Mouse (Mus musculus): ENCODE data around the gene Slc9a9. TPM values are rescaled to one million over a fixed set of nuclear protein-coding genes. Genes with fewer than 3 reads are reported as not detected.

Slc9a9 gene
- polyA plus RNA-seq, 1 experiment = 4.0 TPM

- TF ChIP-seq POLR2A (IDR thresholded peaks at IDR 0.05; ENCODE audit: borderline replicate concordance, extremely low read depth, low read depth, low read length) = no peak
- no peak for TF ChIP-seq CTCF (IDR thresholded peaks at IDR 0.05; ENCODE audit: insufficient read depth, low read length)
- H3K4me3 ChIP-seq (replicated peaks; ENCODE audit: extremely low read depth, low read depth, low read length) = no peak overlapping the region
- WGBS = 74% methylated on average over 6 of the region's 6 CpGs
Measured at GRCm38 (mm10) chr9:94653198-94653597, 16.5 kb upstream of the Slc9a9 start.

GRCm38 (mm10) chr9:94653827-94654226, 15.9 kb upstream of the Slc9a9 start:
- TF ChIP-seq CTCF (IDR thresholded peaks at IDR 0.05; ENCODE audit: insufficient read depth, low read length) (no peak), POLR2A (IDR thresholded peaks at IDR 0.05; ENCODE audit: borderline replicate concordance, extremely low read depth, low read depth, low read length) (no peak)
- Histone ChIP-seq H3K4me1 (ENCODE audit: control insufficient read depth, insufficient read depth, low read length) (no peaks in the 10 kb centered on the region), H3K4me3 (replicated peaks; ENCODE audit: extremely low read depth, low read depth, low read length) (no peak overlapping the region)
- no peak for DNase-seq
- WGBS = 56% methylated on average over 2 of the region's 2 CpGs

More at GRCm38 (mm10) chr9:94653198-94653597, 16.5 kb upstream of the Slc9a9 start:
- DNase-seq = no peak
- no peaks in the 10 kb centered on the region for H3K4me1 ChIP-seq (ENCODE audit: control insufficient read depth, insufficient read depth, low read length)

GRCm38 (mm10) chr9:94656265-94656664, 13.4 kb upstream of the Slc9a9 start:
- WGBS = 70% methylated on average over 4 of the region's 4 CpGs
- Histone ChIP-seq H3K4me3 (replicated peaks; ENCODE audit: extremely low read depth, low read depth, low read length) (no peak overlapping the region), H3K4me1 (ENCODE audit: control insufficient read depth, insufficient read depth, low read length) (no peaks in the 10 kb centered on the region)
- DNase-seq = no peak
- TF ChIP-seq CTCF (IDR thresholded peaks at IDR 0.05; ENCODE audit: insufficient read depth, low read length) (no peak), POLR2A (IDR thresholded peaks at IDR 0.05; ENCODE audit: borderline replicate concordance, extremely low read depth, low read depth, low read length) (no peak)

GRCm38 (mm10) chr9:94659401-94660152, 10.1 kb upstream of the Slc9a9 start:
- DNase-seq = peak; percentile 28
- Histone ChIP-seq H3K4me1 (ENCODE audit: control insufficient read depth, insufficient read depth, low read length) (no peaks in the 10 kb centered on the region), H3K4me3 (replicated peaks; ENCODE audit: extremely low read depth, low read depth, low read length) (no peak overlapping the region)
- no peak for TF ChIP-seq POLR2A (IDR thresholded peaks at IDR 0.05; ENCODE audit: borderline replicate concordance, extremely low read depth, low read depth, low read length)
- no peak for TF ChIP-seq CTCF (IDR thresholded peaks at IDR 0.05; ENCODE audit: insufficient read depth, low read length)
- 33% methylated on average over 3 of the region's 3 CpGs for WGBS

- DNase-seq = no peak
- no peak for TF ChIP-seq CTCF (IDR thresholded peaks at IDR 0.05; ENCODE audit: insufficient read depth, low read length)
- no peak for TF ChIP-seq POLR2A (IDR thresholded peaks at IDR 0.05; ENCODE audit: borderline replicate concordance, extremely low read depth, low read depth, low read length)
- WGBS = 29% methylated on average over 2 of the region's 2 CpGs
- no peaks in the 10 kb centered on the region for H3K4me1 ChIP-seq (ENCODE audit: control insufficient read depth, insufficient read depth, low read length)
- no peak overlapping the region for H3K4me3 ChIP-seq (replicated peaks; ENCODE audit: extremely low read depth, low read depth, low read length)
Measured at GRCm38 (mm10) chr9:94661768-94662167, 7.9 kb upstream of the Slc9a9 start.

GRCm38 (mm10) chr9:94665248-94665647, 4.5 kb upstream of the Slc9a9 start:
- peaks cover 2% of the 10 kb centered on the region; the same call in 1 of the 2 replicates for H3K4me1 ChIP-seq (ENCODE audit: control insufficient read depth, insufficient read depth, low read length)
- DNase-seq = no peak
- no peak overlapping the region for H3K4me3 ChIP-seq (replicated peaks; ENCODE audit: extremely low read depth, low read depth, low read length)
- TF ChIP-seq POLR2A (IDR thresholded peaks at IDR 0.05; ENCODE audit: borderline replicate concordance, extremely low read depth, low read depth, low read length) = no peak
- no peak for TF ChIP-seq CTCF (IDR thresholded peaks at IDR 0.05; ENCODE audit: insufficient read depth, low read length)
- 71% methylated on average over 4 of the region's 4 CpGs for WGBS

- Histone ChIP-seq H3K4me1 (ENCODE audit: control insufficient read depth, insufficient read depth, low read length) (peaks cover 2% of the 10 kb centered on the region; the same call in 1 of the 2 replicates), H3K4me3 (replicated peaks; ENCODE audit: extremely low read depth, low read depth, low read length) (no peak overlapping the region)
- TF ChIP-seq CTCF (IDR thresholded peaks at IDR 0.05; ENCODE audit: insufficient read depth, low read length) (0 out of 2 replicates have a peak, but pooled peaks have one; percentile 2), POLR2A (IDR thresholded peaks at IDR 0.05; ENCODE audit: borderline replicate concordance, extremely low read depth, low read depth, low read length) (no peak)
- 32% methylated on average over 7 of the region's 7 CpGs for WGBS
- DNase-seq = peak; percentile 19
Measured at GRCm38 (mm10) chr9:94668589-94668988, 1.1 kb upstream of the Slc9a9 start.

GRCm38 (mm10) chr9:94670704-94671103, 995 bp downstream of the Slc9a9 start:
- no peak overlapping the region for H3K4me3 ChIP-seq (replicated peaks; ENCODE audit: extremely low read depth, low read depth, low read length)
- no peak for DNase-seq
- TF ChIP-seq CTCF (IDR thresholded peaks at IDR 0.05; ENCODE audit: insufficient read depth, low read length) (no peak), POLR2A (IDR thresholded peaks at IDR 0.05; ENCODE audit: borderline replicate concordance, extremely low read depth, low read depth, low read length) (no peak)
- peaks cover 2% of the 10 kb centered on the region; the same call in 1 of the 2 replicates for H3K4me1 ChIP-seq (ENCODE audit: control insufficient read depth, insufficient read depth, low read length)

- TF ChIP-seq POLR2A (IDR thresholded peaks at IDR 0.05; ENCODE audit: borderline replicate concordance, extremely low read depth, low read depth, low read length) (no peak), CTCF (IDR thresholded peaks at IDR 0.05; ENCODE audit: insufficient read depth, low read length) (no peak)
- Histone ChIP-seq H3K4me3 (replicated peaks; ENCODE audit: extremely low read depth, low read depth, low read length) (no peak overlapping the region), H3K4me1 (ENCODE audit: control insufficient read depth, insufficient read depth, low read length) (no peaks in the 10 kb centered on the region; the same call in 1 of the 2 replicates)
- WGBS = 85% methylated on average over 1 of the region's 1 CpGs
- DNase-seq = no peak
Measured at GRCm38 (mm10) chr9:94674704-94675103, 5.0 kb downstream of the Slc9a9 start.
